Mouse (Mus musculus): Measurements from ENCODE around the gene Slc45a1.
"Not testable (repeated sequence)": the region's sequence is repeated elsewhere in the genome, so short reads cannot be mapped to it uniquely, and the experiment has no call there.

The Slc45a1 gene

GRCm38 (mm10) chr4:150601489-150601888 lies 50.5 kb downstream of the Slc45a1 start:
- no peak for DNase-seq

DNA sequence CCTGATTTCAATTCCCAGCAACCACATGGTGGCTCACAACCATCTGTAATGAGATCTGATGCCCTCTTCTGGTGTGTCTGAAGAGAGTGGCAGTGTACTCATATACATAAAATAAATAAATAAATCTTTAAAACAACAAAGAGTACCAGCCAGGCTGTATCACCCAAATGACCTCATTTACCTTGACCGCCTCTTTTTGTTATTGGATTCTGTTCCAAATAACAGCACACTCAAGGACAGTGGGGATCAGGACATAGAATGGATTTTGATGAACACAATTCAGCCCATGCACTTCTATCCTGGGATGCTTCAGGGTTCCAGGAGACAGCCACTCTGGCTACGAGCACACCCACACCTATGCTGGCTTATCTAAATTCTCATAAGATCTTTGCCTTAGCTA lies 51.5 kb downstream of the Slc45a1 start:
- not testable (repeated sequence) for DNase-seq

DNA sequence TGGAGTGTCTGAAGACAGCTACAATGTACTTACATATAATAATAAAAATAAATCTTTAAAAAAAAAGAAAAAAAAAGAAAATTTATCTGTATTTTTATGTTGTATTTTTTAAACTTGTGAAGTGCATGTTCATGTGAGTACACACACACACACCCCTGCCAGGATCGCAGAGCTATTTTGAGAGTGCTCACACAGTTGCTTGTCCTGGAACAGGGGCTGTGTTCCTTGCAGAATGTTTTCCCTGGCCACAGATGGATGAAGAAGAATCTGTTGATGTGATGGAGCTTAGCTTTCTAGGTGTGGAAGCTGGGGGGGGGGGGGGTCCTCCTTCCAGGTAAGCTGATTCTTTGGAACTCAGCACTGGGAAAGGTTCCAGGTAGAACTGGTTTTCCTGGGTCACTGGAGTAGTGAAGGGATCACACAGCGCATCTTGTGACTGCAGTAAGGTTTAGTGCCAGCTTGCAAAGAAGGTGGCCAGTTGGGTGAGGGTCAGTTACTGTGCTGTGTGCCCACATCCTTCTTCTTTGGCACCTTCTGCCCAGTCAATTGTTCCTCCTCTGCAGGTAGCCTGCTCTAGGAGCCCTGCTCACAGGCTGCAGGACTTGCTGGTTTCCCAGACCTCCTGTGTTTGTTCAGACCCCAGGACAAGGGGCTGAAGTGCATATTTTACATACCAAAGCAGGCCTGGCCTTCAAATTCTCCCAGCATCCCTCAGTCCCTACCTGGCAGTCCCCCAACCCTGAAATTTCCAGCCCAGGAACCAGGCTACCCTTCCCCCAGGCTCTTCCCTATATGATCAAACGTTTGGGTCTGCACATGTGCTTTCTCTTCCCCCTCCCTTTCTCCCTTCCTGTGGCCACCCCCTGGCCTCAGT lies 52.6 kb downstream of the Slc45a1 start:
- no peak for DNase-seq

DNA sequence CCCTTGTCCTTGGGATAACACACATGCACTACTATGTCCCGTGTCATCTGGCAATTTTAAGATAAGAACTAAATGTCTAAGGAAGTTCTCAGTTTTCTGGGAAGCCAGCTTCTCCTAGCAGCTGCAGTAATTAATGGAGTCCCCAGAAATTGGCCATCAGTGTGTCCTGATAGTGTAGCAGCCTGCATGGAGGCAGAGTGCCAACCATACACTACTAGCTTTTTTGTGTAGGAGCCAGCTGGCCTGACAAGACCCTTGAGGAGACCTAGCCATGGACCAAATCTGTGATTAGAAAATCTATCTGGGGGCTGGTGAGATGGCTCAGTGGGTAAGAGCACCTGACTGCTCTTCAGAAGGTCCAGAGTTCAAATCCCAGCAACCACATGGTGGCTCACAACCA lies 53.3 kb downstream of the Slc45a1 start:
- no peak for DNase-seq

DNA sequence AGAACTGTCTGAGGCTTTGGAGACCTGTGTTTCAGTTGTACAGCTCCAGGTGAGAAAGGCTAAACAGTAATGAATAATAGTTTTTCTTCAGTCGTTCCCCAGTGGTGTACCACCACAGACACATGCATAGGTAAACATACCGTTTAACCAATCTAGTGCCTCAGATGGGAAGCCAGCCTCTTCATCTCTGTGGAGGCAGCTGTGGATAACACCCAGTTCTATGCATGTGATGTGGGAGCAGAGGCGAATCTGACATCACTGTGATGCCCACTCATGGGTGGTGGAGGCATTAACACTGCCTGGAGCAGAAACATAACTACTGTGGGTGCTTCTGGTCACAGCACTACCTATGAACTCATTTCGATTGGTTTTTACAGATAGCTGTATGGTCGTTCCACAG lies 56.0 kb downstream of the Slc45a1 start:
- no peak for DNase-seq

DNA sequence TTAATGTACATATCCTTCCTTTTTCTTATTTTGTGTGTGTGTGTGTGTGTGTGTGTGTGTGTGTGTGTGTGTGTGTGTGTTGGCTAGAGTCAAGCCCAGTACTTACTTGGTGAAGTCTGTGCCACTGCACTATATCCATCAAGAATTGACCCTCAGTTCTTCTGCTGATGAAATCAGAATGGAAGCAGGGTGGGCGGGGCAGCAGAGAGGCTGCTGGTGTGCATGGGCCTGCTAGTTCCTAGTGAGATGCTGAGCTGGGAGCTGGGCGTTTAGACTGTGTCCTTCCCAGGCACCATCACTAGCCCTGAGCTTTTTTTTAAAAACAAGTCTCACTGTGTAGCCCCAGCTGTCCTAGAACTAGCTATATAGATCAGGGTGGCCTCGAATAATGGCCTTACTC lies 56.9 kb downstream of the Slc45a1 start:
- DNase-seq: no peak

DNA sequence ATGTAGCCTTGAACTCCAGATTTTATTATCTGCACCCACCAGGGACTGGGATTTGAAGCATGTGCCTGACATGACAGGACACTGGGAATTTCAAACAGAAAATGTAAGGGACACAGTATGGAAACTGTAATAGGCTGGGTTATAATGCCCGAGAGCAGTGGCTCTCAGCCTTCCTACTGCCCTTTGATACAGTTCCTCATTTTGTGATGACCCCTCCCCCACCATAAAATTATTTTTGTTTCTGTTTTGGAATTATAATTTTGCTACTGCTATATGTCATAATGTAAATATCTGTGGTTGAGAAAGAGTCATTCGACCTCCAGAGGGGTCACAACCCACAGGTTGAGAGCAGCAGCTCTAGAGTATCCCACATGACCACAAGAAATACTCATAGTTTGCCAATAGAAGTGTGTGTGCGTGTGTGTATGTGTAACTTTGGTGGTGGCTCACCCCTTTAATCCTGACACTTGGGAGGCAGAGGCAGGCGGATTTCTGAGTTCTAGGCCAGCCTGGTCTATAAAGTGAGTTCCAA lies 57.6 kb downstream of the Slc45a1 start:
- DNase-seq: no peak

- DNase-seq: no peak
Observed at GRCm38 (mm10) chr4:150593473-150594217, 58.3 kb downstream of the Slc45a1 start.

DNA sequence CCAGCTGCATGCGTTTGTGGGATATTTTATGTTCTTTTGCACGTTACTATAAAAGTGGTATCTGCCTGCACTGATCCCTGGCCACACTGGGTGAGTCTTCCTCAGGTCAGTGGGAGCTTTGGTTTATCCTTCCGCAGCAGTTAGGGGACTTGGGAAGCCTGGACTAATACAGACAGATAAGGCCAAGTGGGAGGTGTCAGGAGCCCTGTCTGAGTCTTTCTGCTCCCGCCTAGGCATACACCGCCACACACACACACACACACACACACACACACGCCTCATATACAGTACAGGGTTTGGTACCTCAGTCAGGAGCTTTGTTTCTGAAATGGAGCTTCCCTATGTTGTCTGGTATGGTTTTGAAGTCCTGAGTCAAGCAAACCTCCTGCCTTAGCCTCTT lies 59.9 kb downstream of the Slc45a1 start:
- no peak for DNase-seq

DNA sequence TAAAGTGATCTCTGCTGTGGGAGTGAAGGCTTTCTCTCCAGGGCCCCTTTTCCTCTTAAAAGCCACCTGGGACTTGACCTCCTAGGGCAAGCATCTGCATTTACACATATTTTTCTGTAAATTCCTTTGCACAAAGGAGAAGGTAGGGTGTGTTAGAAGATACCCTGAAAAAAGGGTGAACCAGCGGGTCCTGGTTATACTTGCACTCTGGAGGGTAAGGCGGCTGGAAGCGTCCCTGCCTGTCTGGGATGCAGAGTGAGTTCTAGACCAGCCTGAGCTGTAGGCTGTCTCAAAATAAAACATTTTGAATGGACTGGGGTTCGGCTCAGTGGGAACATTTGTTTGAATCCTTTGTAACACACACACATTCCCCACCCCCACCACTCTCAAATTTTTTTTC lies 60.4 kb downstream of the Slc45a1 start:
- DNase-seq: no peak

DNA sequence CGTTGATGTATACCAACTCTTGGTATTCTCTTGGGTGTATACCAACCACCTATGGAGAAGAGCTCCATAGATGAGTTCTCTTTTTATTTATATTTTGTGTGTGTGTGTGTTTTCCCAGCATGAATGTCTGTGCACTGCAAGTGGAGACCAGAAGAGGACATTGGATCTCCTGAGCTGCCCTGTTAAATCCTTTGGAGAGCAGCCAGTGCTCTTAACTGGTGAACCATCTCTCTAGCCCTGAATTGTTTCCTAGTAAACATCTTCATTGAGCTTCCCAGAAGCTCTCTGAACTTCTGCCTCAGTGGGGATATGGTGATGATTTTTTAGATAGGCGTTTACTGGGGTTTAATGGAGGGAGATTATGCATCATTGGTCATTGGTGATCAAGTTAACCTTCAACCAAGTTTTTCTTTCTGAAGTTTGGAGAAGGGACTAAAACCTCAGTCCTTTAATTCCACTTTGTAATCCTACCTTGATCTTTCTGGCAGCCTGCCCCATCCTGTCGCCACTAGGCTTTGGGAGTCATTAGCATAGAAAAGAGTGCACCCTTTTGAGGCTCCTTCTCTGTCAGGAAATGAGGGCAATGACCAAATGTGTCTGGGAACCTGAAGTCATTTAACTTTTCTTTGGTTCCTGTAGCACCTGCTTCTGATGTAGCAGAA lies 61.2 kb downstream of the Slc45a1 start:
- no peak for DNase-seq

- DNase-seq: no peak
Observed at GRCm38 (mm10) chr4:150588300-150588621, 63.7 kb downstream of the Slc45a1 start.

GRCm38 (mm10) chr4:150587597-150588299 lies 64.2 kb downstream of the Slc45a1 start:
- no peak for DNase-seq

- DNase-seq: no peak
Observed at GRCm38 (mm10) chr4:150586275-150586674, 65.7 kb downstream of the Slc45a1 start.

GRCm38 (mm10) chr4:150585800-150586199 lies 66.2 kb downstream of the Slc45a1 start:
- DNase-seq: no peak

DNA sequence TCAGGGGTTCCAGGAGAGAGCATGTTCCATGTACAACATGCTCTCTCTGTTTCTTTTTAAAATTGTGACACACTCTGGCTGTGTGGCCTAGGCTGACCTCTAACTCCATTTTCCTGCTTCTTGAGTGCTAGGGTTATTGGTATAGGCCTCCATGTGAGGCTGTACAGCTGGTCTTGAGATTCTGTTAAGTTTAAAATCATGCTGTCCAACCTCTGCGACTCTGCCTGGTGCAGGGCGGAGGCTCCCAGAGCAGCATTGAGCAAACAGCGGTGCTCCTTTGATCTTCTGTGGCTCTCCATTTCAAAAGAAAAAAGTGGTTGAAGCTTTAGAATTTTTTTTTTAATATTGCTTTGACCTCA lies 68.2 kb downstream of the Slc45a1 start:
- DNase-seq: no peak

DNA sequence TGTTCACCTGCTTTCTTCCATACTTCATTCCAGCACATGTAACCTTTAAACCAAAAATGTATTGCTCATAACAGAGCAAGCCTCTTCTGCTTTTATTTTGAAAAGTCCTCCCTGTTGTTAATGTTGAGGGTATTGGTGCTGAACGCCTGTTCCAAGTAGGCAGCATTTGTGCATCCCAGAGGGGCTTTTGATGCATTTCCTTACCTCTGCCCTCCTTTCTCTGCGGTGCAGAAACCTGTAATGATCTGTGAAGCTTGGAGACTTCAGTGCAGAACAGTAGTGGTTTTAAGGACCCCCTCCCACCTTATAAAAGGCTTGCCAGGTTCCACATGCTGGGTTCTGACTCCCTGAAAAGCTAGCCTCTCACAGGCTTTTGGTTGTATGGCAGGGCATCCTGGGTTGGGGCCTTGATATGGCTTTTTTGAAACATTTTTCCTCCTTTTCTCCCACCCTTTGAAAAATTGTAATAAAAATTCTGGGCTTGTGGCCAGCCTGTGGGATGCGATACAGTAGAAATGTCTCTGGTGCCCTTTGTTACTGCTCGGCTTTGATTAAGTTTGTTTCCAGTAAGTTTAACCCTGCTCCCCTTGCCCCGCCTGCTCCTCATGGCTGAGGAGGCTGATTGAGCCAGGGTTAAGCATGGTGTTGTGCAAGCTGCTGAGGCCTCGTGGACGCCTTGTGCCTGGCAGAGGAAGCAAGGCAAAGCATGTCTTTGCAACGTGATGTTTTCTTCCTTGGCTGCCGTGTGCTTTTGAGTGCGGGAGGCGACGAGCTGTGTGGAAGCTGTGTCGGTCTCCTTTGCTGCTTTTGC lies 68.8 kb downstream of the Slc45a1 start:
- no peak for DNase-seq

- no peak for DNase-seq
Observed at GRCm38 (mm10) chr4:150581931-150582723, 69.8 kb downstream of the Slc45a1 start.
